Mouse (Mus musculus) liver (tissue): Measurements from ENCODE around the gene Pir.

Experiments used
- DNase-seq: peaks from one replicate; pipeline ENCODE4 v3.0.0-alpha.2; 2020; ENCODE audit warnings: mixed read lengths

Pir gene

GRCm38 (mm10) chrX:164345359-164345938 lies 76.3 kb downstream of the Pir start:
- DNase-seq: no peak

- DNase-seq: no peak
Measured at GRCm38 (mm10) chrX:164348937-164349336, 79.8 kb downstream of the Pir start.

GRCm38 (mm10) chrX:164365153-164365865 lies 96.1 kb downstream of the Pir start:
- no peak for DNase-seq

GRCm38 (mm10) chrX:164370576-164370975 lies 101.4 kb downstream of the Pir start:
- no peak for DNase-seq

- no peak for DNase-seq
Measured at GRCm38 (mm10) chrX:164373081-164373480, 103.9 kb downstream of the Pir start, which contains the start of gene Vegfd. Gene Vegfd (plus strand): TSS chrX:164373378.

- DNase-seq: no peak
Measured at GRCm38 (mm10) chrX:164374586-164374985, 105.4 kb downstream of the Pir start.

- no peak for DNase-seq
Measured at GRCm38 (mm10) chrX:164379721-164380120, 110.5 kb downstream of the Pir start.

GRCm38 (mm10) chrX:164381618-164382408 lies 112.6 kb downstream of the Pir start:
- peak; percentile 87 for DNase-seq

GRCm38 (mm10) chrX:164394091-164394490 lies 124.9 kb downstream of the Pir start:
- no peak for DNase-seq

- DNase-seq: no peak
Measured at GRCm38 (mm10) chrX:164398456-164398855, 129.3 kb downstream of the Pir start.

- DNase-seq: no peak
Measured at GRCm38 (mm10) chrX:164405080-164405649, 136.0 kb downstream of the Pir start.

- no peak for DNase-seq
Measured at GRCm38 (mm10) chrX:164406133-164407022, 137.2 kb downstream of the Pir start.

GRCm38 (mm10) chrX:164408301-164408927 lies 139.2 kb downstream of the Pir start:
- DNase-seq: no peak

- DNase-seq: no peak
Measured at GRCm38 (mm10) chrX:164410562-164410961, 141.4 kb downstream of the Pir start.

- DNase-seq: no peak
Measured at GRCm38 (mm10) chrX:164416803-164417202, 147.6 kb downstream of the Pir start.

- DNase-seq: no peak
Measured at GRCm38 (mm10) chrX:164418008-164418407, 148.8 kb downstream of the Pir start.

GRCm38 (mm10) chrX:164419471-164419939 lies 150.3 kb downstream of the Pir start, which contains the start of gene Piga:
Gene Piga (plus strand): TSS chrX:164419787.
- DNase-seq: peak; percentile 93

GRCm38 (mm10) chrX:164419955-164420354 lies 150.8 kb downstream of the Pir start:
- no peak for DNase-seq

- no peak for DNase-seq
Measured at GRCm38 (mm10) chrX:164420518-164420917, 151.3 kb downstream of the Pir start.
